Mouse (Mus musculus) 416B (cell line): ENCODE results near the gene Polr1a.

Experiments used
- DNase-seq: peaks from one replicate; pipeline ENCODE4 v3.0.0; 2011; ENCODE audit warnings: low read depth

Gene Polr1a

GRCm38 (mm10) chr6:71949721-71950120, 40.9 kb downstream of the Polr1a start:
- no peak for DNase-seq

GRCm38 (mm10) chr6:71950592-71950991, 41.7 kb downstream of the Polr1a start:
- peak; percentile 73 for DNase-seq

GRCm38 (mm10) chr6:71951192-71951591, 42.3 kb downstream of the Polr1a start:
- DNase-seq, result no peak

- DNase-seq, result peak; percentile 78
Observed at GRCm38 (mm10) chr6:71962119-71962518, 53.3 kb downstream of the Polr1a start.

- peak; percentile 96 for DNase-seq
Observed at GRCm38 (mm10) chr6:71962706-71963105, 53.9 kb downstream of the Polr1a start.

- DNase-seq, result peak; percentile 44
Observed at GRCm38 (mm10) chr6:71963561-71963960, 54.7 kb downstream of the Polr1a start.

- no peak for DNase-seq
Observed at GRCm38 (mm10) chr6:71966683-71967303, 57.9 kb downstream of the Polr1a start.

- DNase-seq, result no peak
Observed at GRCm38 (mm10) chr6:71967847-71968246, 59.0 kb downstream of the Polr1a start.

GRCm38 (mm10) chr6:71969459-71969858, 60.6 kb downstream of the Polr1a start:
- DNase-seq, result no peak

GRCm38 (mm10) chr6:71970154-71970553, 61.3 kb downstream of the Polr1a start:
- DNase-seq, result no peak

GRCm38 (mm10) chr6:71976592-71976991, 67.7 kb downstream of the Polr1a start:
- DNase-seq, result no peak

- peak; percentile 35 for DNase-seq
Observed at GRCm38 (mm10) chr6:71980165-71980564, 71.3 kb downstream of the Polr1a start.

- peak; percentile 32 for DNase-seq
Observed at GRCm38 (mm10) chr6:71980587-71980986, 71.7 kb downstream of the Polr1a start.

GRCm38 (mm10) chr6:71981450-71981849, 72.6 kb downstream of the Polr1a start:
- peak; percentile 83 for DNase-seq

- DNase-seq, result no peak
Observed at GRCm38 (mm10) chr6:71985984-71986383, 77.1 kb downstream of the Polr1a start.

GRCm38 (mm10) chr6:71987546-71988248, 78.8 kb downstream of the Polr1a start:
- no peak for DNase-seq

GRCm38 (mm10) chr6:71989647-71990351, 80.9 kb downstream of the Polr1a start:
- DNase-seq, result peak; percentile 66

- peak; percentile 7 for DNase-seq
Observed at GRCm38 (mm10) chr6:71990371-71990837, 81.6 kb downstream of the Polr1a start.

- no peak for DNase-seq
Observed at GRCm38 (mm10) chr6:71991190-71991932, 82.5 kb downstream of the Polr1a start.

- no peak for DNase-seq
Observed at GRCm38 (mm10) chr6:71991933-71992325, 83.1 kb downstream of the Polr1a start.

GRCm38 (mm10) chr6:71994004-71994403, 85.2 kb downstream of the Polr1a start:
- no peak for DNase-seq

- no peak for DNase-seq
Observed at GRCm38 (mm10) chr6:71995081-71995480, 86.2 kb downstream of the Polr1a start.
